Comparison of ENCODE assay signal across 8 mouse cellular contexts in genomic region chr8:83900266-83900956, GRCm38 (mm10). TPM values are rescaled to one million over a fixed set of nuclear protein-coding genes. Genes with fewer than 3 reads are reported as not detected.
DNase-seq lines count a peak whose midpoint lies in the region; ATAC-seq and TF ChIP-seq lines count a peak whose summit lies in the region.

No protein-coding gene starts in this region.

- H3K27ac ChIP-seq in lung, embryonic 14.5 days (ENCODE audit: low read depth) = peak overlapping the region; percentile 97
- H3K27ac ChIP-seq in forebrain, embryonic 13.5 days = peak overlapping the region; percentile 99
- H3K27ac ChIP-seq in limb, embryonic 14.5 days (replicated peaks; ENCODE audit: low read depth, low read length) = peak overlapping the region; percentile 98
- peak overlapping the region; percentile 77 for H3K27ac ChIP-seq in olfactory bulb, adult 2 months (ENCODE audit: insufficient read depth, low read depth, low read length)

- TF ChIP-seq POLR2A in limb, embryonic 14.5 days (IDR thresholded peaks at IDR 0.05; ENCODE audit: borderline replicate concordance, extremely low read depth, insufficient read depth, insufficient read length) = no peak
- no peak; the same call in 1 of the 2 replicates for TF ChIP-seq POLR2A in olfactory bulb, adult 2 months (IDR thresholded peaks at IDR 0.05; ENCODE audit: insufficient read depth, low read depth, low read length)

- peak overlapping the region; percentile 90 for H3K4me2 ChIP-seq in lung, embryonic 14.5 days
- peak overlapping the region; percentile 77 for H3K4me2 ChIP-seq in forebrain, embryonic 13.5 days
- H3K4me2 ChIP-seq in limb, embryonic 14.5 days (replicated peaks; ENCODE audit: low read depth, low read length, severe bottlenecking) = peak overlapping the region; percentile 74

- DNase-seq in lung, embryonic 14.5 days = peak; percentile 71
- DNase-seq in lung, postnatal 4 days = no peak
- peak; percentile 22 for DNase-seq in limb, embryonic 14.5 days (ENCODE audit: low spot score)
- no peak for DNase-seq in left cerebral cortex, adult 9 months (ENCODE audit: low spot score in 2 of 2)
- DNase-seq in cerebellum, adult 9-10 months = no peak

- WGBS in lung, embryonic 14.5 days = under 1% methylated on average over 79 of the region's 100 CpGs
- WGBS in forebrain, embryonic 13.5 days = 0% methylated on average over 31 of the region's 100 CpGs
- 10% methylated on average over 17 of the region's 100 CpGs for WGBS in limb, embryonic 14.5 days
- WGBS in olfactory bulb, adult 2 months = 5% methylated on average over 95 of the region's 100 CpGs

- H3K9me3 ChIP-seq in lung, embryonic 14.5 days (ENCODE audit: low read depth, low read length) = no peaks in the 10 kb centered on the region
- H3K9me3 ChIP-seq in forebrain, embryonic 13.5 days (replicated peaks) = no peaks in the 10 kb centered on the region
- H3K9me3 ChIP-seq in limb, embryonic 14.5 days (ENCODE audit: control insufficient read depth, low read length) = no peaks in the 10 kb centered on the region

- no peaks in the 10 kb centered on the region for H3K36me3 ChIP-seq in lung, embryonic 14.5 days (ENCODE audit: insufficient read depth)
- H3K36me3 ChIP-seq in forebrain, embryonic 13.5 days (ENCODE audit: poor library complexity, severe bottlenecking) = no peaks in the 10 kb centered on the region
- no peaks in the 10 kb centered on the region; the same call in 1 of the 2 replicates for H3K36me3 ChIP-seq in limb, embryonic 14.5 days (ENCODE audit: control insufficient read depth, insufficient read depth, low read length)

- H3K4me3 ChIP-seq in lung, embryonic 14.5 days (ENCODE audit: low read depth, low read length) = peak overlapping the region; percentile 98
- H3K4me3 ChIP-seq in forebrain, embryonic 13.5 days = peak overlapping the region; percentile 71
- H3K4me3 ChIP-seq in limb, embryonic 14.5 days (replicated peaks; ENCODE audit: low read length) = peak overlapping the region; percentile 95
- peak overlapping the region; percentile 80 for H3K4me3 ChIP-seq in olfactory bulb, adult 2 months (ENCODE audit: insufficient read depth, low read depth, low read length)

- H3K9ac ChIP-seq in lung, embryonic 14.5 days = peak overlapping the region; percentile 85
- peak overlapping the region; percentile 92 for H3K9ac ChIP-seq in forebrain, embryonic 13.5 days
- H3K9ac ChIP-seq in limb, embryonic 14.5 days (ENCODE audit: low read depth, low read length, severe bottlenecking) = peak overlapping the region; percentile 87

- ATAC-seq in lung, embryonic 14.5 days (ENCODE audit: insufficient read depth) = no peak; the same call in 1 of the 2 replicates
- peak; percentile 17 for ATAC-seq in activated CD4-positive, CD25-positive, alpha-beta regulatory T cell, adult 4 months
- peak; percentile 9 for ATAC-seq in forebrain, embryonic 13.5 days
- ATAC-seq in limb, embryonic 14.5 days (ENCODE audit: low FRiP score, low read depth) = 0 out of 2 replicates have a peak, but pooled peaks have one; percentile 0

- peaks cover 42% of the 10 kb centered on the region for H3K4me1 ChIP-seq in lung, embryonic 14.5 days (ENCODE audit: insufficient read depth)
- peaks cover 55% of the 10 kb centered on the region for H3K4me1 ChIP-seq in forebrain, embryonic 13.5 days
- H3K4me1 ChIP-seq in limb, embryonic 14.5 days (ENCODE audit: control insufficient read depth, insufficient read depth, low read length) = peaks cover 42% of the 10 kb centered on the region
- peaks cover 39% of the 10 kb centered on the region for H3K4me1 ChIP-seq in olfactory bulb, adult 2 months (ENCODE audit: control insufficient read depth, insufficient read depth, low read length)

- no peak for TF ChIP-seq CTCF in lung, embryonic 14.5 days (IDR thresholded peaks at IDR 0.05; ENCODE audit: low read depth)
- no peak for TF ChIP-seq CTCF in olfactory bulb, adult 2 months (IDR thresholded peaks at IDR 0.05; ENCODE audit: insufficient read depth, low read depth, low read length)

- H3K27me3 ChIP-seq in lung, embryonic 14.5 days (ENCODE audit: insufficient read depth, low read length) = no peaks in the 10 kb centered on the region
- peaks cover 7% of the 10 kb centered on the region; the same call in 1 of the 2 replicates for H3K27me3 ChIP-seq in forebrain, embryonic 13.5 days
- H3K27me3 ChIP-seq in limb, embryonic 14.5 days (ENCODE audit: control insufficient read depth, insufficient read depth, low read length) = no peaks in the 10 kb centered on the region

RNA-seq across cellular contexts. Expression of gene Adgrl1, which starts 0.5 kb away (rescaled TPM):
- 23.3 and 29.1 TPM in 2 replicates for polyA plus RNA-seq in lung, embryonic 14.5 days (2014; fragmentation: Nextera tagmentation; extraction: Ambion mirVana)
- polyA plus RNA-seq in activated CD4-positive, CD25-positive, alpha-beta regulatory T cell, adult 4 months (2017; shearing (Covaris generic)) = 10 to 100 TPM in 1 of 2 experiments, 1 to 10 TPM in 1; 9.3 to 11.0 TPM
- polyA plus RNA-seq in forebrain, embryonic 13.5 days (2015; fragmentation: Nextera tagmentation; extraction: Ambion mirVana) = 32.8 and 38.5 TPM in 2 replicates
- polyA plus RNA-seq in limb, embryonic 14.5 days (2012; rRNA removed) = 123 and 177 TPM in 2 replicates
- polyA plus RNA-seq in limb, embryonic 14.5 days (2014; fragmentation: Nextera tagmentation; extraction: Ambion mirVana) = 38.5 and 45.3 TPM in 2 replicates
- 113 TPM in 1 of 2 replicates, not detected in the other for polyA plus RNA-seq in olfactory bulb, adult 2 months (2012; ENCODE audit: insufficient read depth, insufficient read length, low replicate concordance, missing spikeins)

RNA-seq across cellular contexts. Expression of gene Gm10644, which starts 54.6 kb away (rescaled TPM):
- polyA plus RNA-seq in lung, embryonic 14.5 days (2014; fragmentation: Nextera tagmentation; extraction: Ambion mirVana) = 0.50 and 0.64 TPM in 2 replicates
- polyA plus RNA-seq in activated CD4-positive, CD25-positive, alpha-beta regulatory T cell, adult 4 months (2017; shearing (Covaris generic)) = under 1 TPM; 0.24 to 0.66 TPM
- 0.67 and 0.98 TPM in 2 replicates for polyA plus RNA-seq in forebrain, embryonic 13.5 days (2015; fragmentation: Nextera tagmentation; extraction: Ambion mirVana)
- 0.63 and 0.69 TPM in 2 replicates for polyA plus RNA-seq in limb, embryonic 14.5 days (2012; rRNA removed)
- polyA plus RNA-seq in limb, embryonic 14.5 days (2014; fragmentation: Nextera tagmentation; extraction: Ambion mirVana) = 0.48 and 0.53 TPM in 2 replicates
- polyA plus RNA-seq in olfactory bulb, adult 2 months (2012; ENCODE audit: insufficient read depth, insufficient read length, low replicate concordance, missing spikeins) = not detected in 2 replicates

RNA-seq across cellular contexts. Expression of gene Asf1b, which starts 54.9 kb away (rescaled TPM):
- 87.4 and 88.9 TPM in 2 replicates for polyA plus RNA-seq in lung, embryonic 14.5 days (2014; fragmentation: Nextera tagmentation; extraction: Ambion mirVana)
- polyA plus RNA-seq in activated CD4-positive, CD25-positive, alpha-beta regulatory T cell, adult 4 months (2017; shearing (Covaris generic)) = 10 to 100 TPM; 69.0 to 76.6 TPM
- 44.0 and 44.9 TPM in 2 replicates for polyA plus RNA-seq in forebrain, embryonic 13.5 days (2015; fragmentation: Nextera tagmentation; extraction: Ambion mirVana)
- polyA plus RNA-seq in limb, embryonic 14.5 days (2012; rRNA removed) = 70.4 and 76.2 TPM in 2 replicates
- polyA plus RNA-seq in limb, embryonic 14.5 days (2014; fragmentation: Nextera tagmentation; extraction: Ambion mirVana) = 56.0 and 61.2 TPM in 2 replicates
- not detected in 2 replicates for polyA plus RNA-seq in olfactory bulb, adult 2 months (2012; ENCODE audit: insufficient read depth, insufficient read length, low replicate concordance, missing spikeins)

Comparison
In these comparisons a context has a peak if more than half of its experiments do, and no peak if none do; other contexts are left out.
1. DNase-seq: peak in lung, embryonic 14.5 days (single experiment) and limb, embryonic 14.5 days (single experiment); none in lung, postnatal 4 days (0 of 2), left cerebral cortex, adult 9 months (0 of 2) and cerebellum, adult 9-10 months (single experiment).
2. RNA of gene Asf1b, which starts 54.9 kb away (polyA plus RNA-seq): 87.4 to 88.9 TPM in lung, embryonic 14.5 days, 69.0 to 76.6 TPM in activated CD4-positive, CD25-positive, alpha-beta regulatory T cell, adult 4 months, 56.0 to 76.2 TPM in limb, embryonic 14.5 days and 44.0 to 44.9 TPM in forebrain, embryonic 13.5 days; not detected in olfactory bulb, adult 2 months; every median in the first group is over 10 times any median in the second.
3. Peak in every context shown above with its lines, with median percentiles within 50 percentile points of each other: H3K27ac ChIP-seq, H3K4me2 ChIP-seq, H3K4me3 ChIP-seq and H3K9ac ChIP-seq.